Mouse (Mus musculus) neural tube, embryonic 12.5 days (tissue): ENCODE measurements around the gene Grip1. TPM values are rescaled to one million over a fixed set of nuclear protein-coding genes. Genes with fewer than 3 reads are reported as not detected.

Source experiments
- ATAC-seq: fragments of 200-750 bp; cut with Nextera tagmentation; 2 replicates; pipeline ENCODE4 v1.8.0; 2017; ENCODE audit warnings: low read depth, mild to moderate bottlenecking, moderate TSS enrichment, moderate library complexity; ENCODE audit not compliant: low FRiP score
- H3K27ac ChIP-seq: fragments of 300-500 bp; sonication (generic); 2 replicates; pipeline ENCODE4 v1.5.1; 2016
- H3K27me3 ChIP-seq: fragments of 300-500 bp; sonication (generic); replicated peaks from 2 replicates; pipeline ENCODE4 v1.6.1; 2016; ENCODE audit warnings: mild to moderate bottlenecking
- H3K36me3 ChIP-seq: fragments of 300-500 bp; sonication (generic); 2 replicates; pipeline ENCODE4 v1.6.1; 2016; ENCODE audit warnings: mild to moderate bottlenecking
- H3K4me1 ChIP-seq: fragments of 300-500 bp; sonication (generic); 2 replicates; pipeline ENCODE4 v1.6.1; 2016
- H3K4me2 ChIP-seq: fragments of 300-500 bp; sonication (generic); replicated peaks from 2 replicates; pipeline ENCODE4 v1.6.1; 2016; ENCODE audit warnings: mild to moderate bottlenecking
- H3K4me3 ChIP-seq: fragments of 300-500 bp; sonication (generic); 2 replicates; pipeline ENCODE4 v1.5.1; 2016
- H3K9ac ChIP-seq: fragments of 300-500 bp; sonication (generic); 2 replicates; pipeline ENCODE4 v1.6.1; 2016; ENCODE audit warnings: mild to moderate bottlenecking
- H3K9me3 ChIP-seq: fragments of 300-500 bp; sonication (generic); 2 replicates; pipeline ENCODE4 v1.6.1; 2016; ENCODE audit warnings: mild to moderate bottlenecking
- WGBS: fragments of 180-500 bp; shearing (Covaris S2); methylation state at CpG from one replicate; pipeline ENCODE4 v1.1.7; 2016; 5-methylcytosine and 5-hydroxymethylcytosine counted together
- polyA plus RNA-seq: library from polyadenylated mRNA; unstranded; fragments of >200 nt; fragmentation: Nextera tagmentation; extraction: Ambion mirVana; gene quantifications from 2 replicates; pipeline ENCODE4 v1.2.1, GENCODE M21; 2016

Gene Grip1
- polyA plus RNA-seq, 1 experiment from 2014 or later: 20.3 TPM

- peak overlapping the region; percentile 78 for H3K4me2 ChIP-seq
- H3K4me1 ChIP-seq: peaks cover 39% of the 10 kb centered on the region
- WGBS: 3% methylated on average over 26 of the region's 26 CpGs
Observed at GRCm38 (mm10) chr10:119692284-119692890, 238.8 kb downstream of the Grip1 start.

GRCm38 (mm10) chr10:119693400-119693799 is 239.8 kb downstream of the Grip1 start:
- ATAC-seq: no peak
- Histone ChIP-seq H3K9me3 (no peaks in the 10 kb centered on the region), H3K27me3 (no peaks in the 10 kb centered on the region), H3K4me3 (peak overlapping the region; percentile 45), H3K4me2 (peak overlapping the region; percentile 78), H3K4me1 (peaks cover 30% of the 10 kb centered on the region), H3K36me3 (no peaks in the 10 kb centered on the region), H3K9ac (no peak overlapping the region), H3K27ac (no peak overlapping the region)
- WGBS: 16% methylated on average over 5 of the region's 5 CpGs

More at GRCm38 (mm10) chr10:119692284-119692890, 238.8 kb downstream of the Grip1 start:
- H3K4me3 ChIP-seq: peak overlapping the region; percentile 45
- peak; percentile 62 for ATAC-seq
- H3K9me3 ChIP-seq: no peaks in the 10 kb centered on the region
- no peaks in the 10 kb centered on the region for H3K27me3 ChIP-seq
- H3K9ac ChIP-seq: peak overlapping the region; percentile 56
- no peak overlapping the region for H3K27ac ChIP-seq
- H3K36me3 ChIP-seq: no peaks in the 10 kb centered on the region

- Histone ChIP-seq H3K9ac (no peak overlapping the region), H3K4me1 (peaks cover 11% of the 10 kb centered on the region; the same call in 1 of the 2 replicates), H3K27me3 (no peaks in the 10 kb centered on the region), H3K27ac (no peak overlapping the region), H3K36me3 (no peaks in the 10 kb centered on the region), H3K4me2 (no peak overlapping the region), H3K4me3 (no peak overlapping the region), H3K9me3 (no peaks in the 10 kb centered on the region)
- ATAC-seq: no peak
- WGBS: 57% methylated on average over 9 of the region's 9 CpGs
Observed at GRCm38 (mm10) chr10:119697257-119697798, 243.7 kb downstream of the Grip1 start.

- H3K36me3 ChIP-seq: no peaks in the 10 kb centered on the region
- H3K9me3 ChIP-seq: no peaks in the 10 kb centered on the region
- no peak for ATAC-seq
- H3K4me1 ChIP-seq: no peaks in the 10 kb centered on the region
- no peak overlapping the region for H3K9ac ChIP-seq
- no peak overlapping the region for H3K27ac ChIP-seq
- no peak overlapping the region for H3K4me3 ChIP-seq
- no peaks in the 10 kb centered on the region for H3K27me3 ChIP-seq
- WGBS: 66% methylated on average over 4 of the region's 4 CpGs
- H3K4me2 ChIP-seq: no peak overlapping the region
Observed at GRCm38 (mm10) chr10:119705348-119705747, 251.7 kb downstream of the Grip1 start.

- WGBS: 91% methylated on average over 4 of the region's 4 CpGs
- Histone ChIP-seq H3K9me3 (no peaks in the 10 kb centered on the region), H3K27ac (no peak overlapping the region), H3K4me3 (no peak overlapping the region), H3K36me3 (no peaks in the 10 kb centered on the region), H3K27me3 (no peaks in the 10 kb centered on the region), H3K4me1 (no peaks in the 10 kb centered on the region), H3K4me2 (no peak overlapping the region), H3K9ac (no peak overlapping the region)
- no peak for ATAC-seq
Observed at GRCm38 (mm10) chr10:119706281-119706680, 252.7 kb downstream of the Grip1 start.

GRCm38 (mm10) chr10:119706983-119707382 is 253.4 kb downstream of the Grip1 start:
- 93% methylated on average over 10 of the region's 10 CpGs for WGBS
- no peak overlapping the region for H3K27ac ChIP-seq
- H3K9me3 ChIP-seq: no peaks in the 10 kb centered on the region
- no peaks in the 10 kb centered on the region for H3K36me3 ChIP-seq
- H3K4me3 ChIP-seq: no peak overlapping the region
- ATAC-seq: no peak
- H3K4me1 ChIP-seq: 0 out of 2 replicates have a peak, but pooled peaks cover 3% of the 10 kb centered on the region
- no peaks in the 10 kb centered on the region for H3K27me3 ChIP-seq
- H3K4me2 ChIP-seq: no peak overlapping the region
- H3K9ac ChIP-seq: no peak overlapping the region

- H3K4me2 ChIP-seq: no peak overlapping the region
- no peak for ATAC-seq
- peaks cover 24% of the 10 kb centered on the region for H3K4me1 ChIP-seq
- no peak overlapping the region for H3K9ac ChIP-seq
- H3K4me3 ChIP-seq: no peak overlapping the region
- no peak overlapping the region for H3K27ac ChIP-seq
- WGBS: 77% methylated on average over 3 of the region's 3 CpGs
- H3K36me3 ChIP-seq: no peaks in the 10 kb centered on the region
- no peaks in the 10 kb centered on the region for H3K9me3 ChIP-seq
- H3K27me3 ChIP-seq: no peaks in the 10 kb centered on the region
Observed at GRCm38 (mm10) chr10:119721887-119722286, 268.3 kb downstream of the Grip1 start.

GRCm38 (mm10) chr10:119722471-119722870 is 268.8 kb downstream of the Grip1 start:
- H3K27ac ChIP-seq: no peak overlapping the region
- 37% methylated on average over 2 of the region's 2 CpGs for WGBS

GRCm38 (mm10) chr10:119723671-119724070 is 270.0 kb downstream of the Grip1 start:
- no peak overlapping the region for H3K4me2 ChIP-seq
- peaks cover 24% of the 10 kb centered on the region for H3K4me1 ChIP-seq
- H3K36me3 ChIP-seq: no peaks in the 10 kb centered on the region
- no peak overlapping the region for H3K4me3 ChIP-seq
- ATAC-seq: no peak
- H3K27ac ChIP-seq: no peak overlapping the region
- H3K9ac ChIP-seq: no peak overlapping the region
- no peaks in the 10 kb centered on the region for H3K9me3 ChIP-seq
- H3K27me3 ChIP-seq: no peaks in the 10 kb centered on the region
- WGBS: 60% methylated on average over 9 of the region's 9 CpGs

More at GRCm38 (mm10) chr10:119722471-119722870, 268.8 kb downstream of the Grip1 start:
- ATAC-seq: no peak
- no peak overlapping the region for H3K4me2 ChIP-seq
- H3K4me1 ChIP-seq: peaks cover 24% of the 10 kb centered on the region
- no peaks in the 10 kb centered on the region for H3K36me3 ChIP-seq
- no peak overlapping the region for H3K4me3 ChIP-seq
- H3K9ac ChIP-seq: no peak overlapping the region
- H3K9me3 ChIP-seq: no peaks in the 10 kb centered on the region
- no peaks in the 10 kb centered on the region for H3K27me3 ChIP-seq

GRCm38 (mm10) chr10:119725363-119725762 is 271.7 kb downstream of the Grip1 start:
- no peak for ATAC-seq
- peaks cover 27% of the 10 kb centered on the region for H3K4me1 ChIP-seq
- 56% methylated on average over 5 of the region's 5 CpGs for WGBS

GRCm38 (mm10) chr10:119725966-119726365 is 272.3 kb downstream of the Grip1 start:
- Histone ChIP-seq H3K9me3 (no peaks in the 10 kb centered on the region), H3K27ac (no peak overlapping the region), H3K4me1 (peaks cover 27% of the 10 kb centered on the region), H3K4me3 (no peak overlapping the region), H3K36me3 (no peaks in the 10 kb centered on the region), H3K9ac (no peak overlapping the region), H3K27me3 (no peaks in the 10 kb centered on the region), H3K4me2 (no peak overlapping the region)
- no peak for ATAC-seq
- WGBS: 76% methylated on average over 7 of the region's 7 CpGs

More at GRCm38 (mm10) chr10:119725363-119725762, 271.7 kb downstream of the Grip1 start:
- no peaks in the 10 kb centered on the region for H3K36me3 ChIP-seq
- no peak overlapping the region for H3K4me3 ChIP-seq
- H3K27me3 ChIP-seq: no peaks in the 10 kb centered on the region
- H3K4me2 ChIP-seq: no peak overlapping the region
- H3K9me3 ChIP-seq: no peaks in the 10 kb centered on the region
- H3K9ac ChIP-seq: no peak overlapping the region
- no peak overlapping the region for H3K27ac ChIP-seq

- no peaks in the 10 kb centered on the region for H3K27me3 ChIP-seq
- peaks cover 27% of the 10 kb centered on the region for H3K4me1 ChIP-seq
- no peaks in the 10 kb centered on the region for H3K9me3 ChIP-seq
- WGBS: 86% methylated on average over 6 of the region's 6 CpGs
- ATAC-seq: no peak
- no peak overlapping the region for H3K4me3 ChIP-seq
- H3K27ac ChIP-seq: no peak overlapping the region
- H3K4me2 ChIP-seq: no peak overlapping the region
- H3K9ac ChIP-seq: no peak overlapping the region
- no peaks in the 10 kb centered on the region for H3K36me3 ChIP-seq
Observed at GRCm38 (mm10) chr10:119726921-119727320, 273.3 kb downstream of the Grip1 start.

GRCm38 (mm10) chr10:119730206-119730605 is 276.6 kb downstream of the Grip1 start:
- WGBS: 71% methylated on average over 5 of the region's 5 CpGs
- H3K4me2 ChIP-seq: no peak overlapping the region
- H3K9ac ChIP-seq: no peak overlapping the region
- H3K4me1 ChIP-seq: peaks cover 9% of the 10 kb centered on the region
- no peak overlapping the region for H3K4me3 ChIP-seq
- no peaks in the 10 kb centered on the region for H3K27me3 ChIP-seq
- no peak for ATAC-seq
- H3K27ac ChIP-seq: no peak overlapping the region
- H3K36me3 ChIP-seq: no peaks in the 10 kb centered on the region
- H3K9me3 ChIP-seq: no peaks in the 10 kb centered on the region
